Mouse (Mus musculus) layer of hippocampus, adult 8-10 months (tissue): Measurements from ENCODE around the gene Uck2. TPM values are rescaled to one million over a fixed set of nuclear protein-coding genes. Genes with fewer than 3 reads are reported as not detected.

Source experiments
- DNase-seq, 2 experiments: peaks; one replicate each; pipeline ENCODE4 v3.0.0; 2022; ENCODE audit warnings: low spot score in 2 of 2
- total RNA-seq, 4 experiments: library from RNA; stranded (reverse); gene quantifications; 2 replicates each; pipeline ENCODE4 v1.2.4; 2022

The Uck2 gene
- total RNA-seq, 4 experiments from 2014 or later = 34.8 to 37.7 (median 36.7) TPM

DNA sequence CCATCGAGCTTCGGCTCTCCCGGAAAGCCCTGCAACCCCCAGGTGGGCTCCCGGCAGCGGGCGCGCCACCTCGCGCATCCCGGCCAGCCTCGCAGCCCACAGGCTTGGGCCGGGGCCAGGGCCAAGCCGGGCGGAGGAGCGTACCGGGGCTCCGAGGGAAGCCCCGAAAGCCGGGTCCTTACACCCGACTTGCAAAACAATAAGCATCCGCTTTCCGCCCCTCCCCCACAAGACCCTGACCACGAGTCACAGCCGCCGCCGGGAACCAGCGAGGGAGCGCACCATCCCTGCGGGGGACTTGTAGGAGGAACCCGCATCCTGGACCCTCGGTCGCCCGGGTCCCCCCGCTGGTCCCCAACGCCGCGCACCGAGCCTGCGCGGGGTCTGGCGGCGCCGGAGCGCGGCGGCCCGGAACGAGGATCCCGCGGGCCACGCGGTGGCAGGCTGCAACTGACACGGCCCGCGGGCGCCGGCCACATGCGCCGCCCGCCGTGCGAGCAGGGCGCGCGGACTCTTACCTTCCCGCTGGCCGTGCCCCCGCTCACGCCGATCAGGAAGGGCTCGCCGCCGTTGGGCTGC is 773 bp downstream of the Uck2 start:
- DNase-seq = peak in 1 of 2 experiments; percentile 49

DNA sequence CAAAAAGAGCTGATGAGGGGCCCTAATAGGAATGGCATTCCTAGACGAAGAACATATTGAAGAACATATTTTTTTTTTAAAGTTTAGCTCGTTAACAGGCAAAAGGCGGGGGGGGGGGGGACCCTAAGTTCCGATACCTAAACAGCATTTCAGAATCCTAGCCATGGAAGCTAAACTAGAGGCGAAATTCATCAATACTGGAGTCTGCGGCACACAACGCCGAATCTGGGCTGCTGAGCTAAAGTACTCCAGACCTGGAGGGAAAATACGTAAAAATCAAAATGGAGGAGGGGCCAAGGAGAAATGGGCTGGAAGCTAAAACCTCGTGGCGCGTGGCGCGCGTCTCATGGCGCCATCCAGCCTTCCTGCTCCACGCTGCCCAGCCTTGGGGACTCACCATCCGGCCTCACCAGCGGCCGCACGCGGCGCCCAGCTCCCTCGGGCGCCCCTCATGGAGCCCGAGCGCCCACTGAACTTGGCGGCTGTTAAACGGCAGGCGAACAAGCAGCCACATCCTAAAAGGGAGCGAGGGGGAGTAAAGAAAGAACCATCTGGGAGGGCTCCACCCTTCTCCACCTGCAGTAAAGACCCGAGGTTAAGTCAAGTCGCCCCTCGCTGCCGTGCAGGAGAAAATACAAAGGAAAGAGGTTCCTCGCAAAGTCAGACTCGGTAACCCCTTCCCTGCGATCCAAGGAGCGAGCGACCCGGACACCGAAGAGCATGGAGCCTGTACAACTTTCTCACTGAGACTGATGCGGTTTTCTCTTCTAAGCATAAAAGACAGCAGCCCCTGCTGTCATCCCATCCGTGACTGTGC is 1.5 kb downstream of the Uck2 start:
- peak in 1 of 2 experiments; percentile 52 for DNase-seq

DNA sequence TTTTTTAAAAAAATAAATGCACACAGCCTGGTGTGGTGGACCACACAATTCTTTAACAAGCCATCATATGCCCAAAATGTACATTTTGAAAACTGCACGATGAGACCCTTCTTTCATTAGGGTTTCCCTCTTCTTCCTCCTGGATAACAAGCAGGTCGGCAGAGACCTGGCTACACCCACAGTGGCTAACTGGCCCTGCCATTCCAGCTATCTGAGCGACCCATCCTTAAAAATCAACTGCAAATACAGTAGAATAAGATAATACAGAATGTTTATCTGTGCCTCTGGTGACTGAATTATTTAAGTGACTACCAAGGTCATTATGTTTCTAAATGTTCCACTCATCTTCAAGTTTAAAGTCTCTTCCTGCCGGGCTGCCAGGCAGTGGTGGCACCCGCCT is 2.4 kb downstream of the Uck2 start:
- DNase-seq = no peak

DNA sequence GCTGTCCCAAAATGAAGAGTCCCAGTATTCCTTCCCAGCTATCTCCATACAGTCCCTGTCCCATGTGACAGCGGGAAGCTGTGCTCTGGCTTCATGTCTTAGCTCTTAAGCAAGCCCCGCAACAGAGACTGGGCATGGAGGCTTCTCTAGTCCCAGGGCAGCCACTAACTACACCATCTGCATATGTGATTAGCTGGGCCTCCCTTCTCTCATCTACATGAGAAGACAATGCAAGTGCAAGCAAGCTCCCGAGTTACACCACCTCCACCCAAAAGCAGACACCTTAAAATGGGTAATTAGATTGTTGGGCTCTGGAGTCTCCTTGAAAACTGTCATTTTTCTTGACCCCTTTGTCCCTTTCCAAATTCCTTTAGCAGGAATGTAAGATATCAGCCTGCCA is 3.0 kb downstream of the Uck2 start:
- no peak for DNase-seq

DNA sequence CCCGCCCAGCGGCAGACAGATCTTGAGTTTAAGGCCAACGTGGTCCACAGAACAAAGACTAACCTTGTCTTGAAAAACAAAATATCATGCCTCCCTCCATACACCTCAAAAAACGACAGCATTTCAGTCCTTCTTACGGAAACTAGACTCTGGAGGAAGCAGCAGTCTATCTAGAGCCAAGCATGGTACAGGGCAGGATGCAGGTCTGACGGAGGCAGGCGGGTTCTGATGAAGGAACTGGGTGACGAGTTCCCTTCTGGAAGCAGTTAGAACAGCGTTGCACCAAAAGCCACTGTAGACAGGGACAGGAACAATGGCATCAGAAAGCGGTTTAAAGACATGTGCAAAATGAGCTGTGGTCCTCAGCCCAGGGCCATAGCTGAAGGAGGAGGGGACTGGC is 5.1 kb downstream of the Uck2 start:
- no peak for DNase-seq

DNA sequence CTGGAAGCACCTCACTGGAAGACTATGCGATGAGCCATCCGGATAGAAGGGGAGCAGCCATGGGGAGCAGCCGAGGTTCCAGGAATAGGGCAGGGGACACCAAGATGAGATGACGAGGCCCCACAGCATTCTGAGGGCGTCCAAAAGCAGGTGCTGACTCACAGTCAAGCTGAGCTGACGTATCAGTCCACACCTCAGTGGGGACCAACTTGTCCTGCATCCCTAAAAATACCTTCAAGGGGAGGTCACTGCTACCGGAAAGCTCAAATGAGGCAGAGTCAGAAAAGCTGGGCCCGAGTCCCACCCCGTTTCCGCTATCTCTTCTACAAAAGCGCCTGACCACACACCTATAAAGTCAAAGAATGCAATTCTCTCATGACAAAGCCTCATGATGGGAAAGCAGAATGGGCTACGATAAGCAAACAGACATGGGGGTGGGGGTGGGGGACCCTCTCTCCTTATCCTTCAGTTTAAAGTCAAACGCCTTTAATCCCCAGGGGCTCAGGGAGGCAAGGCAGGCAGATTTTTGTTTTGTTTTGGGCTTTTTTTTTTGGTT is 5.9 kb downstream of the Uck2 start:
- no peak for DNase-seq

DNA sequence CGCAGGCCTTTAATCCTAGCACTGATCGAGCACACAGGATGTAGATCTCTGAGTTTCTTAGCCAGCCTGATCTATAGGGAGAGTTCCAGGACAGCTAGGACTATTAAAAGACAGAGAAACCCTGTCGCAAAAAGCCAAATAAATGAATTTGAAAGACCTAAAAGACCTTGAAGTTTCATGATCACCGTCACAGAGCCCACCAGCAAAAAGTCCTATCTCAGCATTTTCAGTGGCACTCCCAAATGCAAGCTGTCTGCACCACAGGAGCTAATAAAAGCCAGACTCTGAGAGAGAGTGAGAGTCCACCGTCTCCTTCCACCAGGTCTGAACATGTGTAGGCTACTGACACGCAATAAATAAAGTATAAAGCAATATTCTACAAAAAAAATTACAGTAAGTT is 6.7 kb downstream of the Uck2 start:
- DNase-seq = no peak

DNA sequence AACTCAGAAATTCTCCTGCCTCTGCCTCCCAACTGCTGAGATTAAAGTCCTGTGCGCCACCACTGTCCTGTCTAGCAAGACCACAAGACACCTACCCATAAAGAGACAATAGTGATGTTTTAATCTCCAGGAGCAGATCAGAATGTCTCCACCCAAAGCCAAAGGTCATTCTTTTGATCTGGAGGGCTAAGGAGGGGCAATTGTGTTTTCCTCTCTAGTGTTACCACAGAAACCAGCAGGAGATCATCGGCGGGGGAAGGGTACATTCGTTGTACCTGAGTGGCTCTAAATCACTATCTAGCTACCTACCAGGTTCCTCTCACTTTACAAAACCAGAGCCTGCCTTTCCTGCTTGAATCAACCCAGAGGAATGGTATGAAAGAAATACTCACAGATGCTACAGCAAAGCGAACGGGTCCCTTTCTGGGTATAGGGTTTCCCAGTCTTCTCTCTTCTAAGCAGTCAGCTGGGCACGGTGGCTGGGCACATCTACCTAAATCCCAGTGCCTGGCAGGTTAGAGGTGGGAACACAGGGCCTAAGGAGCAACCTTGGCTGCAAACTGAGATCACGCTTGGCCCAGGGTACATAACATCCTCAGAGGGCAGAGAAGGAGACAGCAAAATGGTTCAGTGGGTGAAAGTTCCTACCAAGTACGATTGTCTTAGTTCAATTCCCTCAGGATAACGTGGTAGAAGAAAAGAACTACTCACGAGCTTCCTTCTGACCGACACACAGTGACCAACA is 10.3 kb downstream of the Uck2 start:
- no peak for DNase-seq

DNA sequence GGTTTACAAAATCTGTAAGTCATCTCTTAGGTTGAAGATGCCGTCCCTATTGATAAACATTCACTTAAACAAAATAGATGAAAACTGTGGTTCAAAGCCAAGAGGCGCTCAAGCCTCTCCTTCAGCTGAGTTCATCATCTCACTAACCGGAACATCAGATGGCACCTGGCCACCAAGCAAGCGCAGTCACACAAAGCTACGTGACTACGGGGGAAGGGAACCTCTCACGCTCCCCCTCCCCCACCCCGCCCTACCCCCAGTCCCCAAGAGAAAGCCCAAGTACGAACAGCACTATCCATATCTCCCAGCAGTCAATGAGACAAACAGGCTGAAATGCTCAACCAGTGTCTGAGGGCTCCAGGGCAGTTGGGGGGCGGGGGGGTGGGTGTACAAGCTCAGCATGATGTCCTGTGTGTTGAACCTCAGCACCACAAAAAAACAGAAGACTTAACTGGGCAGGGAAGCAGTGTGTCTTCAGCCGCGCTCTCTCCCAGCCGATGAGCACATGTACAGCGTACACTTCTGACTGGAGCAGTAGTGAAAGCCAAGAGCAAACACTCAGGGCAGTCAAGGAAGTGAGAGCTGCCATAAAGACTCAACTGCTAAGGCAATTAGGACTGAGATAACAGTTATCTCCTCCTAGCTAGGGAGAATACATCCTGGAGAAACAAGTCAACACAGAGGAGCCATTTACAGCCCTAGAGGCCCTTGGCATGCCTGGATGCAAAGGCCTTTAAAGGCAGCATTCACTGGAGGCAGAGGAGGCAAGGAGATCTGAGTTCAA is 11.5 kb downstream of the Uck2 start:
- no peak for DNase-seq

DNA sequence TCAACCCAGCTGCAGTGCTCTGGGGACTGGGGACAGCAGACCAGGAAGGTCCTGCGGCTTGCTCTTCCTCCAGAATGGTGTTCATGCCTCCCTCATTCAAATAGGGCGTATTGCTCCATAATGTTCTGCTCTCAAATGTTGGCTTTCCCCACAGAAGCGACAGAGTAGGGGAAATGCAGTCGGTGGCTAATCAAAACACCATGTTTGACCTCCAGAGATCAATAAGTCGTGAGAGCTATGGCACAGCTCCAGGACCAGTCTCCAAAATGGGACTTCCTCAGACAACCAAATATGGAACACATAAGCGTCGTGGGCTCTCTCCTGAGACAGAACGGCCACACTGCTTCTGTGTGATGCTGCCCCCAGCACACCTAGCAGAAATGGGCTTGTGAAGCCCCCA is 13.3 kb downstream of the Uck2 start:
- DNase-seq = no peak

DNA sequence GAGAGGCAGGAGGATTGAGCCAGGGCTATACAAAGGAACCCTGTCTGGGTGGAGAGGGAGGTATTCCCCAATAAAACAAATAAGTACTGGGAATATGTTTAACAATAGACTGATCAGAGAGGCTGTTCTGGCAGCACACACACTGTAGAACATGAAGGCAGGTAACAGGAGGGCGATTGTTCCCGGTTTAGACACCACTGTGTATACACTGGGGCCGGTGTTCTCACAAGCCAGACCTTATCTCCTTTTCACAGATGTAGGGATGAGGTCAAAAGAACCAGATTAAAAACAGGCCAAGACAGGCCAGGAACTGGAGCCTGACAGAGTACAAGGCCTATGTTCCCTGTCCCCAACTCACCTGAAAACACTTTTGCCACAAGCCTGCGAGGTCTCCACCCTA is 13.8 kb downstream of the Uck2 start:
- DNase-seq = no peak

DNA sequence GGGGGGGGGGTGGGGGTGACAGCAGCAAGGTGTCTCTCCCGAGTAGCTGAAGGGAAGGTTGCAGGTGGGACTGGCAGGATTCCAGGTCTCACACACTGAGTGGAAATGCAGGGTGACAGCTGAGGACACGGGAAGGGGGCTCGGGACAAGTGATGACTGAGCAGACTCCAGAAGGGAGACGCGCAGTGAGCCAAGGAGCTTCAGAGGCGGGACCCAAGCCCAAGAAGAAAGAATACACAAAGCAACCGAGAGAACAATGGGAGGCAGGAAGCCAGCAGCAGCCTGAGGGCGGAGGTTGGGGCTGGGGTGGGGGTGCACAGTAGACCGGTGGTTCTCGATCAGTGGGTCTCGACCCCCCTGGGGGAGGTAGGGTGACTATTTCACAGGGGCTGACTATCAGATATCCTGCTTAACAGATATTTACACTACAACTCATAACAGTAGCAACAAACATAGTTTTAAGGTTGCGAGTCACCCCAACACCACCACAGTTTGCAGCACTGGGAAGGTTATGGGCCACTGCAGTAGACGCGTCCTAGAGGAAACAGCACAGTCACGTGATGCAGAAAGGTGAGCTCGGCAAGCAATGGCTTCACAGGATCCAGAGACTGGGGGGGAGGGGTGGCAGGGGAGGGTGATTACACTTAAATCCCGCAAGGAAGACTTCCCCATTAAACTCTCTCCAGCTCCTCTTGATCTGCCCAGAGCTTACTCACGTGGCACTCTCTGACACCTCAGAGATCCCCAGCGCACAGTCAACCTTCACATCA is 14.6 kb downstream of the Uck2 start:
- DNase-seq = no peak

DNA sequence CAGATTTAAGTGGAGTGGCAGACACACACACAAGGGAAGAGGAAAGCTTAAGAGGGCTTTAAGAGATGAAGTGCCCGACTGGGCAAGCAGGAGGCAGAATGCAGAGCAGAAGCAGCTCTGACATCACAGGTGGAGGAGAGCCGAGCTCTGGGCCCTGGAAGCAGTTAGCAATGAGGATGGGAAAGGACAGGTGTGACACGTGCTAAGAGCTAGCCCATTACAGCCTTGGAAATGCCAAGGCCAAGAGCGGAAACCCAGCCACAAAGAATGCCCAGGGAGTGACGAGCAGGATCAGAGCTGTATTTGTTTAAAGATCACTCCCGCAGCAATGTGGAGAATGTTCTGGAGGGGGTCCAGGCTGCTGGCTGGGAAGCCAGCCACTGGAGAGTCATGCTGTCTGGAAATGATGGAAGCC is 15.3 kb downstream of the Uck2 start:
- peak; percentile 73 to 80 for DNase-seq

DNA sequence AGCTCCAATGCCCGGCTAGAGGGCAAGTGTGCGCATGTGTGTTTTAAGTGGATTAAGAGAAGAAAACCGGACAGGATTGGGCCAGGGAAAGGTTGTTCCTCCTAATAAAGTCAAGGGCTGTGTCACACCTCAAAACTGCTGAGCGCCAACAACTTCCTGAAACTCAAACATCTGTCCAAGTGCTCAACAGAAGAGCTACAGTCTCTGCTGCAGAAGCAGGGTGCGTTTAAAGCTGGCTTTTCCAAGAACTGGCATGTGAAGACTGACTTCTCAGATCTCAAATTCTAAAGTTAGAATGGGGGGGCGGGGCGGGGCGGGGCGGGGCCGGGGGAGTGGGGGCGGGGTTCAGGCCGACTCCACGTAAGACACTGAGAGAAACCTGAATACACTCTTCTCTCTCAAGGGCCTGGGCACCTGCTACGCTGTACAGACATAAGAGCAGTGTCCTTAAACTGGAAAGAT is 15.7 kb downstream of the Uck2 start:
- DNase-seq = no peak

DNA sequence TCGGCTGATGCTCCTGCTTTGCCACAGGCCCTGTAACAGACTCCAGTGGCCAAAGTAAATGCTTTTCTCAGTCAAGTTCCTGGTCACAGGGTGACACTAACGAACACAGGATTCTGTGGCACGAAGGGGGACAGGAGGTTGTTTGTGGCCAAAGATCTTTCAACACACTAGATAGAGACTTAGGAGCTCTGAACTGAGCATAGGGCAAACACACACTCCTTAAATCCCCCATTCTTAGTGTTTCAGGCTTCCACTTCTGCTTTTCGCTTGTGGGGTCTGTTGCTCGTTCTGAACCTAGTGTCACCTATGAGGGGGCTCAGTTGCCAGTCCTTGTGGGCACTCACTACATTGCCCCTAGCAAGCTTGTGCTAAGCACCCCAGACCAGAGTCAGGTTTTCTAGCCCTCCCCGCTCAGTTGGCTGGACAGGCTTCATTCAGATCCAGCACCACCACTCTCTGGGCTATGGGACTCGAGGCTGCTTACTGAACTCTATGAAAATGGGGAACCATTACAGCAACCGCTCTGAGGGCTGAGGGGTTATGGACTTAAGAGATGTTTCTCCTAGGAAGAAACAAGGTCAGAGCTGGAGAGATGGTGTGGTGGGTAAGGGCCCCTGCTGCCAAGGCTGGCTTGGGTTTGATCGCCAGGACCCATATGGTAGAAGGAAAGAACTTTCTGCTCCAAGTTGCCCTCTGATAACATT is 16.6 kb downstream of the Uck2 start:
- no peak for DNase-seq

DNA sequence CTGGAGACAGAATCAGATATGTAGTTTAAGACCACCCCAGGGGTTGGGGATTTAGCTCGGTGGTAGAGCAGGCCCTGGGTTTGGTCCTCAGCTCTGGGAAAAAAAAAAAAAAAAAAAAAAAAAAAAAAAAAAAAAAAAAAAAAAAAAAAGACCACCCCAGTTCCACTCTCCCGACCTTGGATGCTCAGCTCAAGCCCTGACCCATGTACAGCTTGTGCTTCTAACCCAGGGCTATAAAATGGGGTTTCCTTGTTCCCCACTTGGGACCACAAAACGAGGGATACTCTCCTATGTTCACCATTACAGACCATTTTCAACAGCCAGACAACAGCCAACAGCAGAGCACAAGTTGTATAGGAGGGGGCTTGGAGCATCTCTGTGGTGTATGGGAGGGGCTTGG is 18.4 kb downstream of the Uck2 start:
- DNase-seq = no peak

DNA sequence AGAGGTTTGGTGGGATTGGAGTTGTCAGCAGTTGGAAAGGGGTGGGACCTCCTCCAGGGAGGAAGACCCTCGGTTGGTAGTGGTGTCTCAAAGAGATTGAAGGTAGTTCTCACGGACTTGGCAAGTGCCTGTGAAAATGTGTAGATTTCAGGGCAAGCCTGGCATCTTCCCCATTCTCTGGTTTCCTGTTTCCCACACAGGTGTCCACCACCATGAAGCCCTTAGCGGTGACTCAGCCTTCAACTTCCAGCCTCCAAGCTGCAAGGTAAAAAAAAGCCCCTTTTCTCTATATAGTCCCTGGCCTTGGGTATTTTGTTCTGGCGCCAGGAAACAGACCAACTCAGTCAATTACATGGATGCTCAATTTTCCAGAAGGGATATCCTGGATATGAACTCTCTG is 19.8 kb downstream of the Uck2 start:
- no peak for DNase-seq

DNA sequence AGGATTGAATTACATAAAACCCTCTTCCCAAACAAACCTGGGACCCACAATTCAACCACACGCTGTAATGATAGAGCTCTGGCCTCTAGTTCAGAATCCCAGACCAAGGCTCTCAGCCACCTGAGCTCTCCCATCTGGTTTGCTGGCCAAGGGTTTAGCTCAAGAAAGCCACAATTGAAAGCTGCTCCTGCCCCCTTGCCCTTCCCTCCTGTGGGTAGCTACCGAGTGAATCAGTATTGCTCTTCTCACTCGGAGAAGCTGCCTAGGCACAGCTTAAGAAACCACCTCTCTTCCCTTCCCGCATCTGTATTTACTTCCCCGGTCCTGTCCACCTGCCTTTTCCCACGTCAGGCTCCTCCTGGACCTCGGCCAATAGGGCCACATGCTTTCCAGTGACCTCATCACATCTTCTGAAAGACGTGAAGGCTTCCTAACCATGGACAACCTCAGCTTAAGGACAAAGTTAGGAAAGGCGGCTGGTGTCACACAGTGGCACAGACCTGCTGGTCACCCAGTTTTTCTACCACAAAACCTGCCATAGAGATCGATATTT is 22.6 kb downstream of the Uck2 start:
- no peak for DNase-seq

DNA sequence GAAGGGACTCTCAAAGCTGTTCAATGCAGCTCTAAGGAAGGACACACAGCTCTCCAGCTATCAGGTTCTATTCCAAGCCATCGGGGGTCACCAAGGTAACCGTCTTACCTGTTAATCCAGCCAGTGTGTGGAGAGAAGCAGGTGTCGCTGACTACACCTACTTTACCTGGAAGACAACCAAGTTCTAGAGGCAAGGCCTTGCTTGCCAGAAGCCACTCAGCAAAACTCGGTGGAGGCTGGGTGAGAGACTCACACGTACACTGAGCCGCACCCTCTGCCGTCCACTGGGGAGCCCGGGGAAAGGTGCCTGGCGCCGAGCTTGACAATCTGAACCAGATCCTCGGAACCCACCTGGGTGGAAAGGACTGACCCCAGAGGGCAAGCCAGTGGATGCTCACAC is 23.4 kb downstream of the Uck2 start:
- no peak for DNase-seq

DNA sequence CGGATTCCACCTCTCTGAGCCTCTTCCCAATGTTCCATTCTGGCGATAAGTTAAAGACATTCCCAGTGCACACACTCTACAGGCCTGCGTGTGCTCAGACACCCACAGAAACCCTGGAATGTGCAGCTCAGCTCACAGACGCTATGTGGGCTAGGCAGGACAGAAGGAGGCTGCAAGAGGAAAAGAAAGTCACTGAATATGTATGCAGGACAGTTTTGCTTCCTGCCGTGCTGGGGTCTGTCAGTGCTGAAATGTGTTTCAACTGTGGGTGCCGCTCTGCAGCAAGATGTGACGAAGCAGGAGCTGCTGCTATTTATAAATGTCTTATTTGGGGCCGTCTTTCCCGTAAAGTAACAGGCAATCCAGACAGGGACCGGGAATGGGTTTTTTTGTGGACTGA is 25.4 kb downstream of the Uck2 start:
- peak; percentile 75 to 81 for DNase-seq
